Mouse (Mus musculus): ENCODE measurements around the gene Fpgt.

- no peak for TF ChIP-seq CTCF (IDR thresholded peaks at IDR 0.05; ENCODE audit: borderline replicate concordance, insufficient read depth, low read length)
- TF ChIP-seq POLR2A (IDR thresholded peaks at IDR 0.05; ENCODE audit: low read depth, low read length): no peak
Observed at GRCm38 (mm10) chr3:155052021-155052420, 41.2 kb downstream of the Fpgt start.

Measured in embryonic fibroblast, embryonic 13.5 days (primary cell).